Mouse (Mus musculus) lung, postnatal 0 days (tissue): ENCODE measurements around the gene Chic2.

Experiments
- CTCF ChIP-seq: IDR thresholded peaks from 2 replicates; pipeline ENCODE4 v1.5.1; 2016; ENCODE audit warnings: antibody characterized with exemption, mild to moderate bottlenecking
- EP300 ChIP-seq: IDR thresholded peaks from 2 replicates; pipeline ENCODE4 v1.6.1; 2016; ENCODE audit warnings: antibody characterized with exemption, mild to moderate bottlenecking, control low read depth

DNA sequence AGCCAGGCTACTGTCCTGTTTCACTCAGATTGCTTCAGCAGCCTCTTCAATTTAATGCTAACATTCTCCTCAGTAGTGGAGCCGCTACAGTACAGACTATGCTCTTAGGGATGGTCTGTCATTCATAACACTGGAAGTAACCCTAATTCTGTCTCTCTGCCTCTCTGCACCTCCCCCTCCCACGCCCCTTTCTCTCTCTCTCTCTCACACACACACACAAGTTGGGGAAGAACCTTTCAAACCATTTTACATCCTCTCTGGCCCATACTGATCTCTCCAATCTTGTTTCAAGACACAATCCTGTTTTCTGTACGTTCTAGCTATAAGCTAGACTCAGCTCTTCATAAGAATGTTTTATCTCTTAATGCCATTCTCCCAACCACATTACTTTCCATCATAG, 9.1 kb downstream of the Chic2 start:
- TF ChIP-seq CTCF (no peak), EP300 (no peak)
